Mouse (Mus musculus) ovary, adult 2 months (tissue): ENCODE results near the gene Rcc1l. TPM values are rescaled to one million over a fixed set of nuclear protein-coding genes. Genes with fewer than 3 reads are reported as not detected.

Experiments used
- polyA plus RNA-seq: library from polyadenylated mRNA; depleted of rRNA; stranded (reverse); fragments of >200 nt; gene quantifications from 2 replicates; pipeline ENCODE4 v1.2.3, GENCODE M21; 2012; rRNA removed

Rcc1l gene
- 28.2 and 30.8 TPM in 2 replicates for polyA plus RNA-seq

GRCm38 (mm10) chr5:134176169-134176881 is at the start of gene Rcc1l:
Gene Rcc1l, minus strand, starts transcription at chr5:134176774.

GRCm38 (mm10) chr5:134183880-134184808 is 7.6 kb upstream of the Rcc1l start, which contains the start of gene Gtf2ird2:
Gene Gtf2ird2, plus strand, starts transcription at chr5:134184019.

GRCm38 (mm10) chr5:134099496-134100211 is 76.9 kb downstream of the Rcc1l start, which contains the start of gene Castor2:
Gene Castor2, plus strand, starts transcription at chr5:134099711.

Other genes starting within 250 kb of the Rcc1l start
- 6.0 and 9.3 TPM in 2 replicates for gene Castor2, start 77.1 kb downstream of the Rcc1l start, polyA plus RNA-seq
- 11.5 and 12.8 TPM in 2 replicates for gene Gtf2ird2, start 7.2 kb upstream of the Rcc1l start, polyA plus RNA-seq
- 9.5 and 10.6 TPM in 2 replicates for gene Ncf1, start 52.9 kb upstream of the Rcc1l start, polyA plus RNA-seq
- gene Gtf2i, start 138.0 kb upstream of the Rcc1l start, polyA plus RNA-seq: 86.9 and 123 TPM in 2 replicates